Mouse (Mus musculus): Measurements from ENCODE around the gene Cenpx.

GRCm38 (mm10) chr11:120692471-120693011, 21.0 kb downstream of the Cenpx start:
- TF ChIP-seq CTCF (IDR thresholded peaks at IDR 0.05; ENCODE audit: low read depth) (no peak), EP300 (IDR thresholded peaks at IDR 0.05; ENCODE audit: low read depth) (no peak)

All from heart, postnatal 0 days (tissue).